Mouse (Mus musculus): ENCODE results near the gene Lrrc31.
"Not testable (repeated sequence)": the region's sequence is repeated elsewhere in the genome, so short reads cannot be mapped to it uniquely, and the experiment has no call there.

Lrrc31 gene

DNA sequence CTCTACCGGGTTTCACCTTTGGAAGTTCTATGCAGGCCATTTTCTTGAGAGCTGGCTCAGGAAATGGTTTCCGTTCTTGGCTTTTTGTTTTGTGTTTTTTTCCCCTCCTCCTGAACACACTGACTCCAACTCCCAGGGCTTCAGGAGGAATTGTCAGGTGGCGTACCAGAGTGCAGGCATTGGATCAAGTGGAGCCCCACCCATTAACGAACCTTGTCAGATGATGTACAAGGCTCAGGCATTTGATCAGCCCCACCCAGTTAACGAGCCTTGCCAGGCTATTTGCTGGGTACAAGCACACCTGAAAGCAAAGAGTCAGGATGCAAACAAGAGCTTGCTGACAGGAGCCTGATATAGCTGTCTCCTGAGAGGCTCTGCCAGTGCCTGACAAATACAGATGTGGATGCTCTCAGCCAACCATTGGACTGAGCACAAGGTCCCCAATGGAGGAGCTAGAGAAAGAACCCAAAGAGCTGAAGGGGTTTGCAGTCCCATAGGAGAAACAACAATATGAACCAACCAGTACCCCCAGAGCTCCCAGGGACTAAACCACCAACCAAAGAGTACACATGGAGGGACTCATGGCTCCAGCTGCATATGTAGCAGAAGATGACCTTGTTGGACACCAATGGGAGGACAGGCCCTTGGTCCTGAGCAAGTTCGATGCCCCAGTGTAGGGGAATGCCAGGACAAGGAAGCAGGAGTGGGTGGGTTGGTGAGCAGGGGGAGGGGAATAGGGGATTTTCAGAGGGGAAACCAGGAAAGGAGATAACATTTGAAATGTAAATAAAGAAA, at the start of gene Lrrc31:
Gene Lrrc31 (minus strand): TSS at position 133 of the 795 bp plus-strand sequence.
- not testable (repeated sequence) for DNase-seq (ENCODE audit: low spot score in 2 of 2)

DNA sequence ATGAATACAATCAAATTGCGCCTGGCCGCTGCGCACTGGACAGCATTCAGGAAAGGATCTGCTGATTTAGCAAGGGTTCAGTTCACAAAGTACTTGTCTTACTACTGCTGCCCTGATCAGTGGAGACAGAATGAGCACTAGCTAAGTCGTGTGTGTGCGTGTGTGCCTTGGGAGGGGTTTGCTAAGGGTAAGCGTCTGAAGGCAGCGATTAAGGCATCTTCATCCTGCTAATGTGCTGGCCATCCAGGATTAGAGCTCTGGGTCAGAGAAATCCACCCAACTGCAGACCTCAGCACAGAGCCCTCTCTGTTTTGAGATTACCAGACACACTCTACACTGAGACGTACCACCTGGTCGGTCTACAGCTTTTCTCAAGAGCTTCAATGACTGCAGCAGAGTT, 48.7 kb upstream of the Lrrc31 start:
- no peak for DNase-seq (ENCODE audit: low spot score in 2 of 2)

DNA sequence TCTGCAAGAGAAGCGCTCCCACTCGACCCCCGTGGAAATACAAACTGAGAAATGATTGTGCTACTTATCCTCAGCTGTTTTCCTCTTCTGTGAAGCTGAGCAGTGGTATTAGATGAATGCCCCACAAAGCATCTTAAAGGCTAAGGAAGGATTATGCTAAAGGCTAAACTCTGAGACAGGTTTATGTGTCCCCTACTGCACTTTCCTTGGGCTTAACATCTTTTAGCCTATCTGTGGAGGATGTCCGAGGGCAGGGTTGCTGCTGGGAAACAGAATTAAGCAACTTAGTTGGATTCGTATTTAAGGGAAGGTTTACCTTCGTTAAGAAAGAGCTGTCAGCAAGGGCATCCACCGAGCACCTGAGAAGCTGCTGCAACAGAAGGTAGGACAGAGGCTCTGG, 46.4 kb upstream of the Lrrc31 start, which contains the start of gene Samd7:
Gene Samd7 (plus strand): TSS at position 288 of the 400 bp plus-strand sequence.
- no peak for DNase-seq (ENCODE audit: low spot score in 2 of 2)

DNA sequence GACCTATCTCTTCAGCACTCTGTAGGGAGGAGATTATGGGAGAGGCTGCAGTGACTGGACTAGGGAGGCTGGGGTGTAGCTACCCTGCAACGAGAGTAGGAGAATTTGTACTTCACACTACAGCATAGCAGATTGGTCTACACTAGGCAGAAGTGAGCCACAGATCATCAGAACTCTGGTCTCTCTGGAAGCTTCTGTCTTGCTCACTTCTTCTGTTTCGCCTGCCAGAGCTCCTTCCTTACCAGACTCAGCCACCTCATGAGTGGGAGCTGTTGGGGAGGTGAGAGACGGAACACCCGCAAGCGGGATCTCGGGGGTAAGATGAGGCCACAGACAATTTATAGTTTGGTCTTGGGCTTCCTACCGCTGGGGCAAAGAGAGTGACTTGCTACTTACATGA, 43.2 kb upstream of the Lrrc31 start:
- no peak for DNase-seq (ENCODE audit: low spot score in 2 of 2)

DNA sequence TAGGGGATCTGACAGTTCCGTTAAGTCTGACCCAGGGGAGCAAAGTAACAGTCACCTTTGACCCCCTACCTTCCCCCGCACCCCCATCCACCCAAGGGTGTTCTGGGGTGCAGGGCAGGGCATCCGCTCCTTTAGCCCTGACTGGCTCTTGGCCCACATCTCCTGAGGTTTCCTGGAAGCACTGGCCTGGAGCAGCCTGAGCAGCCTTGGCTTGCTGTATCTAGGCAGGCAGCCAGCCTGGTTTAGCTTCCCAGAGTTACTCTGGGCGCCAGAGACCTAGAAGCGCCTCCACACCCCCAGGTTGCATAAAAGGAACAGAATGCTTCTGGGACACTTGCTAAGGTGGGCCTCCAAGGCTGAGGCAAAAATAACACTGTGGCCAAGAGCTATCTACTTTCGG, 41.7 kb upstream of the Lrrc31 start:
- no peak for DNase-seq (ENCODE audit: low spot score in 2 of 2)

DNA sequence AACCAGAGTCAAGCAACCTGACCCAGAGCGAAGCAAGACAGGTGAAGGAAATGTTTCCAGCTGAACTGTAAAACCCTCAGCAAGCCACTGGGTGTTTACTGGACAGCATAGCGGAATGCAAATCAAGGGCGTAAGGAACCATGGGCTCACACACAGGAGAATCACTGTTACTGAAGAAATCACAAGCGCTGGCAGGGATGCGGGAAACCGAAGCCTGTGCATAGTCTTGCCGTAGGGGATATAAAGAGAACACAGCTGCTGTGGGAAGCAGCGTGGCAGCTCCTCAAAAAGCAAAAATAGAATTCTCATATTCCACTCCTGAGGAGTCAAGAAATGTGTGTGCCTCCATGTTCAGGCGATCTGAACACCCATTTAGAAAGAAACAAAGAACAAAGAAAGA, 37.2 kb upstream of the Lrrc31 start:
- no peak for DNase-seq (ENCODE audit: low spot score in 2 of 2)

DNA sequence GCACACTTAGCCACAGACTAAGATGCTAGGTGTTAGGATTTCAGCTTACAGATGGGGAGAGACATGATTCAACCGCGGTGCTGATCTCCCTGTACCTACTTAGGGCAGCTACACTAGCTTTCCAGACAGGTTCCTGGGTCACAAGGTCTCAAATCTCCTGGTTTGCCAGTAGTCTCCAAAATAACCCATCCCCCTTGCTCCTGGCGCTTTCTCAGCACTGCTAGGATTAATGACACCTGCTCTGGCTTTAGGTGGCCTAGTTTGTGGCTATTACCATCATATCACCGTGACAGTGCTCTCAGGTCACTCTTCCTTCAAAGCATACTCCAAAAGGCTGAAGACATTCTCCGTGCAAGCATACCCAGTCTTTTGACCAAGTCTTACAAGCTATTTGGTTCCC, 29.4 kb upstream of the Lrrc31 start:
- DNase-seq (ENCODE audit: low spot score in 2 of 2) = no peak

DNA sequence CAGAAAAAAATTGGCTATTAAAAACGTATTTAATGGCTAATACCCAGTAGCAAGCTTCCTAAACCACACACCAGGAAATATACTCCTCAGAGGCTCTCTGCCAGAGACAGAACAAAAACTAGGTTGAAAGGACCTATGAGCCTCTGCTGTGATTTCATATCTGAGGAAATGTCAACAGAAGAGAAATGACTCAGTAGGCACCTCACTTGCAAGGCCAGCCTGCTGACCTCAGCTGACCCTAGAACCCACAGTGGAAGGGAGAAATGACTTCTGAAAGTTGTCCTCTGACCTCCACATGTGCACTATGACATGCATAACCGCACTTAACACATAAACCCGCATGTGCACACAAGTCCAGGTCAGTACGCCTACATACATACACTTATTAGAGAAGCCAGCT, 27.6 kb upstream of the Lrrc31 start:
- DNase-seq (ENCODE audit: low spot score in 2 of 2) = no peak

DNA sequence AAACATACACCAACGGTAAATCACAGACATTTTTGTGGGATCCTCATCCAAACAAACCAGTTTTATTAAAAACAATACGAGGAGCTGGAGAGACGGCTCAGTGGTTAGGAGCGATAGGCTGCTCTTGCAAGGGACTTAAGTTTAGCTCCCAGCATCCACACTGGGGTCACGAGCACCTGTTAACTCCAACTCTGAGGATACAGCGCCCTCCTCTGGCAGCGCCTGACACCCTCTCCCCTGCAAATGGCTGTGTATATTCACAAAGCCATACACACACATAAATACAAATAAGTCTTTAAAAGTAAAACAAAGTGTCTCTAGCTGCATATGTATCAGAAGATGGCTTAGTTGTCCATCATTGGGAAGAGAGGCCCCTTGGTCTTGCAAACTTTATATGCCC, 25.9 kb upstream of the Lrrc31 start:
- DNase-seq (ENCODE audit: low spot score in 2 of 2) = no peak

DNA sequence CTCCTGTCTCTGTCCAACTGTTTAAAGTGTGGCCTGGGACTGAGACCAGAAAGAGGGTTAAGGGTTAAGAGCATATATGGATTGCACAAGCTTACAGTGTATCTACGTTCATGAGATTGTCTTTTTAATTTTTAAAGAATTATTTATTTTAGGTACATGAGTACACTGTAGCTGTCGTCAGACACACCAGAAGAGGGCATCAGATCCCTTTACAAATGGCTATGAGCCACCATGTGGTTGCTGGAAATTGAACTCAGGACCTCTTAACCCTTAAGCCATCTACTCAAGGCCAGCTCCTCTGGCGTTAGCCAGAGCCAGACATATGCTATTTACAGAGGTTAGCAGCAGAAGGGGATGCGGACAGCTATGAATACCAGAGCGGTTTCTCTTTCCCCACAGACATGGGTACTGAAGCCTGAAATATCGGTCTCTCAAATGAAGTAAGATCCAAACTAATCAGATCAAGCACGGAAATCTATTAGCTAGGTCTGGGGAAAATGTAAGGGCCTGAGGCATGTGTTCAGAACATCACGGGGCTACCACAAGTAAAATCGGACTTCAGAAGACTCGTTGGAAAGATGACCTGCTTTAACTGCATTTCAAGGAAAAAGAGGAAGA, 25.3 kb upstream of the Lrrc31 start:
- no peak for DNase-seq (ENCODE audit: low spot score in 2 of 2)

DNA sequence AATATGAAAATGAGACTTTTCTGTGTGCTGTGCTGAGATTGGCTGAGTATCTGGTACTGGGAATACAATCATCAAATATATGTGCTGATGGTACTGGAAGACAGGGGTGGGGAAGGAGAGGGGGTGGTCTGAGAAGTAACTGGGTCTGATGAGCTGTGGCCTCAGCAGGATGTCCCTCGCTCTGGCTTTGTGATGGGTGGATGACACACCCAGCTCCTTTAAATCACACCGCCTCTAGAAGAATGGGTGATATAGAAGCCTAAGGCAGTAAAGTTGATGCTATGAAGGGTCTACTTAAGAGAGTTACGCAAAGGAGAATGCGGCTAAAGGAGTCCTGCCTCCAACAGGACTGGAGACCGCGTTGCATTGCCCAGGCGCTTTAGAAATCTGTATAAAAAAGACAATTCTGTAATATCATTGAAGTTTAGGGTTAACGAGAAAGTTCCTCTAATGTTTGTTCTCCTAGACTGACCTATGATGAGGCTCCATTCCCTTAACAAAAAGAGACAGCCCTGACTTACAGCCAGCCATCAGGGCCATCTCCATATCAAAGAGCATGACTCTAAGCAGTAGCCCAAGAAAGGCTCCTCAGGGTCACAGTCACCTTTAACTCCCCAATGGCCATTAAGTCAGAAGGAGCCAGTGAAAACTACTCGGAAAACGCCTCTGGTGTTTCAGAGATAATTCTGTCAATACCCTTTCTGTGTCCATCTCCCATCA, 24.6 kb upstream of the Lrrc31 start:
- no peak for DNase-seq (ENCODE audit: low spot score in 2 of 2)

DNA sequence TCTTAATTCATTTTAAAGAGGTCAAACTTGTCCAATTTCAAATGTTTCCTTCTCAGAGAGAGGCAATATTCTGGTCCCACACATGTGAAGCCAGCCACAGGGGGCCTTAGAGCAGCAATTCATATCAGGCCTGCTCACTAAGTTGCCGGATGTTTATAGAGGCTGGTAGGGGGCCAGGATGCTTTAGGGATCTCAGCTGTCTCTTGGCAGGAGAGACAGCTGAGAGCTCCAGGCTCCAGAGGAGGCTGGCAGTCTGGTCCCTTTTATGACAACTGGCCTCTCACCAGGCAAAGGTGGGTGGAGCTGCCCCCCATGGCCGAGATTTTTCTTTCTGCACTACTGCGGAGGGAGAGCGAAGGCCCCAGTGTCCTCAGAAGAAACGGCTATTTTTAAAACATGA, 23.5 kb upstream of the Lrrc31 start:
- DNase-seq (ENCODE audit: low spot score in 2 of 2) = no peak

DNA sequence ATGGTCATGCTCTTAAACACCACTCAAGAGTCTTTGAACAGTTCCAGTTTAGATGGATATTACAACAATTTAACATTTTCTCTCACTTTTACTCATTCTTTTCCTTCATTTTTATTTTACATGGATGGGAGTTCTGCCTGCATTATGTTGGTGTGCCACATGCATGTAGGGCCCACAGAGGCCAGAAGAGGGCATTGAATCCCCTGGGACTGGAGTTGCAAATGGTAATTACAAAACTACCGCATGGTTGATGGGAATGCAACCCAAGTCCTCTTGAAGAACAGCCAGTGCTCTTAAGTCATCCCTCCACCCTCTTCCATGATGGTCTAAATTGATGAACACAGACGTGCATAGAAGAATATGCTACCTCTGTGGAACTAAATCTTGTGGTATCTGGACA, 22.8 kb upstream of the Lrrc31 start:
- no peak for DNase-seq (ENCODE audit: low spot score in 2 of 2)

DNA sequence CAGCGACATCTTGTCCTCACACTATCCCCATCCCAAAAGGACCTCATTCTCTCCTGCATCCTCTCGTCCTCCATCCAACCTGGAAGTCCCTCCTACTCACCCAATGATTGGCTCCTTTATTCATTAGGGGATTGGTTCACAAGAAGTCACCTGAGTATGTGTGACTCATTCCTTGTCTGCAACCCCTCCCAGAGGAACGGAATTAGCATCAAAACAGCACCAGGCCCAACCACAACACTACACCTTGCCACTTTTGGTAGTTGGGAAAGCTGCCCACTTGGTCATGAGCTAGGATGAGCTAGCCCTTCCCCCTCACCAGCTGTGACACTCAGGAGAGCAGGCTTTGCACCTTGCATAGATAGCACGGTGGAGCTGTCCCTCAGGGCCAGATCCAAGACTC, 22.4 kb upstream of the Lrrc31 start:
- DNase-seq (ENCODE audit: low spot score in 2 of 2) = no peak

DNA sequence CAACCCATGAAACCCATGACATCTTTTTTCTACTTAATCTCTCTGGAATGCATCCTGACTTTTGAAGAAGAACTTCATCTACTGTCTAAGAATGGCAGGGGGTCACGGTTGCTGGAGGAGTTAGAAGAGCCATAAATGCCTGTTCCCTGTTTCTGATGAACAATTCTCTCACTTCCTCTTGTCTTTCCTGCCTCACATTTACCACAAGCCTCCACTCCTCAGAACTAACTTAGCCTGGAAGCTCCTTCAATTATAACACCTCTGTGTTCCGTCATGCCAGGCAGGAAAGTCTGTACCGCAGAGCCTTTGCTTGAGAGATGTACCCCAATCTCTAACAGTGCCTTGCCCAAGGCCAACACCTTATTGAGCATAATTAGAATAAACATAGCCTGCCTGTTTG, 19.0 kb upstream of the Lrrc31 start:
- no peak for DNase-seq (ENCODE audit: low spot score in 2 of 2)

DNA sequence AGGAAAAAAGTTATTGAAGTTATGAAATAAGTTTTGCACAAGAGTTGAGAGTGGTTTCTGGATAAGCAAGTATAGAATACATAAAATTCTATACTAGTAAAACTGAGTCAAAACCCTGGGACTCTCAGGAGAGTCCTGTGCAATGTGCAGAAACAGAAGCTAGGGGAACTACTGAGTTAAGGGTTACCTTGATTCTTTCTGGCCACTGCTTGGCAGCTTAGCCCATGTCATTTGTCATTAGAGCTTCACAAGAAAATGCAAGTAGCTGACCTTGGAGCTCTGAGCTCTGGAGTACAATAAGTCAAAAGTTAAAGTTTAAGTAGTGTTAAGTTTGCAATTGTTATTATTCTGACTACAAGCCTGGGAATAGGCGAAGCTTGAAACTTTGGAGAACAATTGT, 13.7 kb upstream of the Lrrc31 start:
- DNase-seq (ENCODE audit: low spot score in 2 of 2) = no peak

DNA sequence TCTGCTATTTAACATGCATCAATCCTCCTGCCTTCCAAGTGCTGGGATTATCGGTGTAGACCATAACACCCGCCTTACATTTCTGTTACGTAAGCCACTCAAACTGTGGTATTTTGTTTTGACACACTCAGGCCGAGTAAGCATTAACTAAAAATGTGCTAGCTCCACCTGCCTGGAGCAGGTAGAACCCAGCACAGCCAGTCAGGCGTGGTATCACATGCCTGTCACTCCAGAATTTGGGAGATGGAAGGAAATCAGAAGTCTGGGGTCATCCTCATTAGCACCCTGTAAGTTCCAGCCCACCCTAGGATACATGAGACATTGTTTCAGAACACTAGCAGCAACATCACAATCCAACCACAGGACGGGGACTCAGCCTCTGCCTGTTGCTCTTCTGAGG, 10.5 kb upstream of the Lrrc31 start:
- no peak for DNase-seq (ENCODE audit: low spot score in 2 of 2)

DNA sequence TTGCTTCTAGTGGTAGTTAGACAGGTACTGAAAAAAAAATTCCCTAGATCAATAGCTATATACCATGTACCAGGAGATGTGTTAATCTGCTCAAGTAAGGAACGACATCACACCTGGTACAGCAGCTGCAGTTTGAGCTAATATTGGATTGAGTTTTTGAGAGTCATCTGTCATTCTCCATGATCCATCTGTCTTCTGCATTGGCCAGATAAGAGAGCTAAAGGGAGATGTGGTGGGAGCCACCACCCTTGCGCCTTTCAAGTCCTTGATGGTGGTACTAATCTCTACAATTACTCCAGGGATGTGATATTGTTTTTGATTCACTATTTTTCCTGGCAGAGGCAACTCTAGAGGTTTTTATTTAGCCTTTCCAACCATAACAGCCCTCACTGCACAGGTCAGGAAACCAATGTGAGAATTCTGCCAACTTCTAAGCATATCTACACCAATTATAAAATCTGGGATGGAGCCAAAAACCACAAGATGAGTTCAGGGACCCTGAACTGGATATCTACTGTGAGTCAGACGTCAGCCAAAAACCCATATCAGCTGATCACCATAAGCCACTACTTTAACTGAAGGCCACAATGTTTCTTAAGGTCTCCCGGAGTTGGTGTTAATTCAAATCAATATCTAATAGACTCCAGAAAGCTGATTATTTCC, 7.1 kb upstream of the Lrrc31 start:
- no peak for DNase-seq (ENCODE audit: low spot score in 2 of 2)

DNA sequence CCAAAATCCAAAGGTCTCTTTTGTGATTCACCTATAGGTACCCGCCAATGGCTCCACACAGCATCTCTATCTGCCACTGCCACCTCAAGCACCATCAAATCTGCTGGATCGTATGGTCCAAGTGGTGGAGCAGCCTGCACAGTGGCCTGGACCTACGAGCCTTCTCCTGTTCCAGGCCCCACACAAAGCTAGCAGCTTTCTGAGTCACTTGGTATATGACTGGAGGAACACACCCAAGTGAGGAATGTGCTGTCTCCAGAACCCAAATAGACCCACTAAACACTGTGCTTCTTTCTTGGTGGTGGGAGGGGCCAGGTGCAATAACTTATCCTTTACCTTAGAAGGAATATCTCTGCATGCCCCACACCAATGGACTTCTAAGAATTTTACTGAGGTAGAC, 6.3 kb upstream of the Lrrc31 start:
- DNase-seq (ENCODE audit: low spot score in 2 of 2) = no peak

DNA sequence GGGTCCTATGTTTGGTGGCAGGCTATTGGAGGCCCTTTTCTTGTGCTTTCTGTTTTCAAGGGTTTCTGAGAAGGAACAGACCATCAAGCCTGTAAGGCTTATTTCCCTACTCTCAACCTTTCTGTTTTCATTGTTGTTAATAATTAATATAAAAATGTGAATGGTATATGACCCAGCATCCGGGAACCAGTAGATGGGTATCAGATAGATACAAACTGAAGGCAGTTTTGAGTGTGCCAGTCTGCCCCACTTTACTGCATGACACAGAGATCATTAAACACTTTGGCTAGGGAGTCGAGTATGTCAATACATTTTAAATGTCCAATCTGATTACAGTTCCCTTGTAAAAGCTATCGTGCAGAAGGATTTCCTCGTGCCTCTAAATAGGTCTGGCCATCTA, 1.8 kb downstream of the Lrrc31 start:
- DNase-seq (ENCODE audit: low spot score in 2 of 2) = no peak

DNA sequence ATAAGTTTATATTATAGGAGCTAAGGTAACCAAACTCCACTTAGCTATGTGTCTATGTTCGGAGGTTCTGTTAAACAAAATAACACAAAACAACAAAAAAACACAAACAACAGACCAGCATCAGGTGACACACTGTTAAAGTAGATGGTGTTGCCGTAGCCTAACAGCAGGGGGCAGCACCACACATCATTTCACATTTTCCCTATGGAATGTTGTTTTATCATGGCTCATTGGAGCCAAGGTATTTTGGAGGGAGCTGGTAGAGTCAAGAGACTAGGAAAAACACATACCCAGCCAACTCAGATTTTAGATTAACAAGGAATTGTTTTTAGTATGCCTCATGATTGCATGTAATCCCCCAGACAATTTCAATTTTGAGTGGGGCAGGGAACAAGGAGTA, 3.3 kb downstream of the Lrrc31 start:
- peak in 1 of 2 experiments; percentile 5 for DNase-seq (ENCODE audit: low spot score in 2 of 2)

DNA sequence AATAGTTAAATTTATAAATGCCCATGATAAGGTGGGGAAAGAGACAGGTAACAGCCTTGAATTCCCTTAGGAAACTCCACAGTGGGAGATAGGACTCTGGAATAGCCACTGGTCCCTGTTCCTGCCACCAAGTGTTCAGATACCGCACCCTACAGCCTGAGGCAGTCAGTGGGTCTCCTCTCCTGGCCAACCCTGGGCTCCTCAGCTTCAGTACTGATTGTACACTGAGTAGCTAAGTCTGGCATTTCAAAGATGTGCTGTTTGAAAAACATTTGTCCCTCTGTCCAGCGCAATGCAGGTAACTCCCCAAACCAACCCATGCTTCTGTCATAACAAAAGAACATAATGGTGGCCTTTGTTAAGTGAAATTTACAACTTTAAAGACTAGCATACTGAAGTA, 4.0 kb downstream of the Lrrc31 start:
- no peak for DNase-seq (ENCODE audit: low spot score in 2 of 2)

Measured in spleen, postnatal 14 days (tissue).